Mouse (Mus musculus) urinary bladder, postnatal 14 days (tissue): ENCODE data around the gene Rbfox3.
A peak's percentile ranks its signal among the peaks of the same experiment; 100 is the strongest.

Experiments used
- DNase-seq: peaks from one replicate; pipeline ENCODE4 v3.0.0; 2021; ENCODE audit warnings: low spot score

Rbfox3 gene

GRCm38 (mm10) chr11:118881786-118882495 is 29.5 kb downstream of the Rbfox3 start:
- no peak for DNase-seq

GRCm38 (mm10) chr11:118879466-118880150 is 31.8 kb downstream of the Rbfox3 start:
- DNase-seq = no peak

GRCm38 (mm10) chr11:118878605-118879245 is 32.7 kb downstream of the Rbfox3 start:
- DNase-seq = no peak

DNA sequence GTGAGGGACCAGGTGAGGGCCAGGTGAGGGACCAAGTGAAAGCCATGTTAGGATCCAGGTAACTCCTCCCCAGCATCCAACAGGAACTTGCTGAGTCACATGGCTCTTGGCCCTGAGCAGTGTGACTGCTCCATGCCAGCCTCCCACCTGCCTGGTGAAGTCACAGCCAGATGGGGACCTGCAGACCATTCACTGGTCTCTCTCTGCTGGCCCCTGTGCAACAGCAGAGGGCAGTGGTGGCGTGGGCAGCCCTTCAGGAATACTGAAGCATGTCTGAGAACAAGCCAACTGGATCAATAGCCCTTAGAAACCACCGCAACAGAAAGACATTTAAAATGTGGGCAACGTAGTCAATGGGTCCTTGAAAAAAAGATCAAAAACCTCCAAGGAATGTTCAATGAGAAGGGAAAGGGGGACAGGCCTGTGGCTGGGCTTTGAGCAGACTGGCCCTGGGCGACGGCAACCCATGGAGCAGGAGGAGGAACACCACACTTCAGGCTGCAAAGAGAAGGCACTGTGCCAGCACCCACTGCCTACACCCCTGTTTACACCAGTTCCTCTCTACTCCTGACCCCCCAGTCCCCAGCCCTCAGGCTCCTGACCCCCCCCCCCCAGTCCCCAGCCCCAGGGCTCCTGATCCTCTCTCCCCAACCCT is 36.0 kb downstream of the Rbfox3 start:
- DNase-seq = no peak

DNA sequence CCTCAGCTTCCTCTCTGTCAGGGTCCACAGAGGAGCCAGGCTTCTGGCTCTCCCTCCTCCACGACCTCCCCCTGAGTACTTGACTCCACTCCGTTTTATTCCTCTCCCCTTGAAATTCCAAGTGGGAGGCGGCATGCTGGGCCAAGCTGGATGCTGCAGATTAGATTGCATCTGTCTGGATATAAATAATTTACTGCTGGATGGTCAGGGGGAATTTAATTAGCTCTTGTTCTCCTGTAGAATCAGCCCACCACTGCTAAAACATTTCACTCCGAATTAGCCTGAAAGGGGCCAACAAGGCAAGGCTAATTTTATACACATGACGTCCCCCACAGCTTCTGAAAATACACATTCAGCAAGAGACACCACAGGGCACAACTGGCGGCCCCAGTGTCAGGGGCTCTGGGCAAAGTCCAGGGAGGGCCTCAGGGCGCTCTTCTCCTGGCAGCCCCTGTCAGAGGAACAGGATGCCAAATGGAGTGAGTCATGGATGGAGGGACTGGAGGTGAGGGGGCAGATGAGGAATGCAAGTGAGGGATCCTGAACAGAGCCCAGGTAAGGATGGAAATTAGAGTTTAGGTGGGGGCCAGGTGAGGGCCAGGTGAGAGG is 36.8 kb downstream of the Rbfox3 start:
- no peak for DNase-seq

GRCm38 (mm10) chr11:118874022-118874421 is 37.4 kb downstream of the Rbfox3 start:
- DNase-seq = no peak

GRCm38 (mm10) chr11:118871527-118871926 is 39.9 kb downstream of the Rbfox3 start:
- DNase-seq = no peak

- no peak for DNase-seq
Observed at GRCm38 (mm10) chr11:118863360-118863759, 48.0 kb downstream of the Rbfox3 start.

DNA sequence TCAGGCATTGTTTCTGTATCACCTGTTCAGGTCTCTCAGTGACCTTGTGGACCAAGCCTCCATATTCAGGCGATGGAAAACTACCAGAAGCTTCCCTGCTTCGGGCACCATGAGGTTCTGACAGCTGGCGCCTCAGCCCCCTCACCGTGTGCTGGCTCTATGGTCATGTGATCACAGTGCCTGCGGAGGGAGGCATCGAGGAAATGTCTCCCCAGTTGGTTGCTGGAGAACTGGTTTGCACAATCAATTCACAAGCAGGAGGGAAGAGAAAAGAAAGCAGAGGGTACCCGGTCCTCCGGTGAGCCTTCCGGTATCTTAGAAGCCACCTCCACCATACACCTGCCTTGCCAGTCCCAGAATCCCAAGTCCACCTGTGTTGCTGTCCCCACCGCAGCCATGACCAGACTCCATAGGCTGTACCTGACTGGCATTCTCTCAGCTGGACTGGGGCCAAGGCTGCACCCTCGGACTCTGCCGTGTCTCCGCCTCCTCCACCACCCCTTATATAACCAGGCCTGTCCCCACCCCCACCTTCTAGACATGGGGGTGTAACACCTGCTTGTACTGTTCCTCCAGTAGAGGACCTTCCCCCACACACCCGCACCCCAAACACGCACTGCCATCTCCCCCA is 49.5 kb downstream of the Rbfox3 start:
- DNase-seq = no peak

DNA sequence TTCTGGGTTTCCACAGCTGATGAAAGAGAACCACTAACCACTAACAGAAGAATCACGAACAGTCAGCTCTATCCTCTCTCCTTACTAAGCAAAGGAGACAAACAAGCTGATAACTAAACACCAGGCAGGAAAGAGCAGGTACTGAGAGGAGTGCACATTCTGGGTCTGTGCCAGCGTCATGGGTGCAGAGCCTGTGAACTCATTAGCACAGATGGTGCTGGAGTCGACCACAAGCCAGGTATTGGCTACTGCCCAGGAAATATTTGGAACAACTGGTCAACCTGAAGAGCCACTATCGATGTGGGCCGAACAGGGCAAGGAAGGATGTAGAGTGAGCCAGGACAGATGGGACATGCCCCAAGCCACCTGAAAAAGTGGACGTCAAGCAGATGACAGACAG is 50.2 kb downstream of the Rbfox3 start:
- DNase-seq = no peak

DNA sequence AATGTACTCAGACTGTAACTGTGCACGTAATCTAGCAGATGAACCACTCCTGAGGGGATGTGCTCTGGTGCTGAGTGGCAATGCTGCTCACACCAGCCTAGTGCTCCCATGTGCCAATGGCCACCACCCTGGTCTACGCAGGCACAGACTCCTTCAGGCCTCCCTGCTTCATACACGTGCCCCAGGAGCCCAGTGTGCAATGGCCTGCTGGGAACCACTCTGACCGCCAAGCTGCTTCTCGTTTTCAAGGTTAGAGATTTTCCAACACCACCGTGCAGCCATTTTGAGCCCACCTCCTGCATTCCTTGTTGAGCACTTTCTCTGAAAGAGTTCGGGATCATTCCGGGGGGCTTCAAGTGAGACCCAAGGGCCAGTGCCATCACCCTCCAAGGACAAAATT is 50.6 kb downstream of the Rbfox3 start:
- DNase-seq = no peak

DNA sequence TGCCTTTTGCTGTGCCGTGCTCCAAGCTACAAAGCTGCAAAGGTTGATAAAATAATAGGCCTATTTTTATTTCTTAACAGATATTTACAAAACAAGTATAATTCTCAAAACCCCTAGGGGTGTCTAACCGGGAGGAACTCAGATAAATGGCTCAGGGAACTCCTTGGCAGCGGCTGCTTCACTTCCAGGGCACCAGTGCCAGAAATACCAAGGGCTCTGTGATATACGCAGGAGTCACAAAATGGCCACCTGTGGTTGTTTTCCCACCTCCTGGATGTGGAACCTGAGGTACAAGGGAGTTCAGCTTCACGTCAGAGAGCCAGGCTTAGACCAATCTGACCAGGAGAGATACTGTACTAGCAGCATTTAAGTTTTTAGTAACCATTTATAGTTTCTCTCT is 51.6 kb downstream of the Rbfox3 start:
- DNase-seq = no peak

DNA sequence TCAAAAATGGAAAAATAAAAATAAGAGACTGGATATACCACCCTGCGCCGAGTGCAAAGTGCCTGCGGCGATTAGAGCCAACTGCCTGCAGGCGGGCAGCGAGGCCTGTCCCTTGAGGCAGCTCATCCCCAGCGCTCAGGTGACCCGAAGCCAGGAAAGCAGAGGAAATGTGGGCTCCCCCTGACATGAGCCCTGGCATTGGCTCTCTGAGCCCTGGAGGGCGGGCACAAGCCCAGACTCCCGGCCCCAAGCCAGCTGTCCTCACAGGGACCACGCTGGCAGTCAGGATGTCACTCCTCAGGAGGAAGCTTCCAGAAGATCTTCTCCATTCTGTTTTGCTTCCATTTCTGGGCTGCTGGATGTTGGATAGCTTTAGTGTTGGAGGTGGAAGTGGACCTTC is 53.1 kb downstream of the Rbfox3 start:
- DNase-seq = no peak

DNA sequence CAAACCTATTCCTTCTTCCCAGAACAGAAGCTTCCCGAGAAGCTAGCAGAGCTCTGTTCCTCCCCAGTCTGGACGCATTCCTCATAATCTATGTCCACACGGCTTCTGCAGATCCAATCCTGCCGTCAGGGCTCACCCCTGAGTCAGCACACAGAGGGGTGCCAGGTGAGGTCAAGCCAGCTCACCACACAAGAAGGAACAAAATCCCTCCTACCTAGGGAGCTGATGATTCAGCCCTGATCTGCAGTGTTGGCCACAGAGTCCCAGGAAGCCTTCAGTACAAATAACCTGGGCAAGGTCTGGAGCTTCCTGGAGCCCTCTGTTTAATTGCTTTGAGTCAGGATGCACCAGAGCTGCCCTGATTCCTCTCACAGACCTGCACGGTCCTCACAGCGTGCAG is 60.0 kb downstream of the Rbfox3 start:
- DNase-seq = peak; percentile 49

GRCm38 (mm10) chr11:118847986-118848385 is 63.4 kb downstream of the Rbfox3 start:
- no peak for DNase-seq

DNA sequence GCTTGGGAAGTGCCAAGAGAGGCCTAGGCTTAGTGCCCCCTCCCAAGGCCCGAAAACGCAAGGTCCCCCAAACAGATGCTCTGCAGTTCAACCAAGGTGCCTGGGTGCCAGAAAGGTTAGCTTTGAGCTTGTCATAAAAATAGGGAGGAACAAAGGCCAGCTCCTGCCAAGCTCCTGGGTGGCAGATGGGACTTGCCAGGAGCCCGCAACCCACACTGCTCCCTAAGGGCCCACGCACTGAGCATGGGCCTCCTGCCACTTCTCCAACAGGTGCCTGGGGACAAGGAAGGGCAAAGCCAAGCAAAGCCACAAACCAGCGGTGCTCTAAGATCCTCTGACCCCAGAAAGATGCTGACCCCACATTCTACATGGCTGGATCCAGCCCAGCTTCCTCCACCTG is 70.4 kb downstream of the Rbfox3 start:
- no peak for DNase-seq

DNA sequence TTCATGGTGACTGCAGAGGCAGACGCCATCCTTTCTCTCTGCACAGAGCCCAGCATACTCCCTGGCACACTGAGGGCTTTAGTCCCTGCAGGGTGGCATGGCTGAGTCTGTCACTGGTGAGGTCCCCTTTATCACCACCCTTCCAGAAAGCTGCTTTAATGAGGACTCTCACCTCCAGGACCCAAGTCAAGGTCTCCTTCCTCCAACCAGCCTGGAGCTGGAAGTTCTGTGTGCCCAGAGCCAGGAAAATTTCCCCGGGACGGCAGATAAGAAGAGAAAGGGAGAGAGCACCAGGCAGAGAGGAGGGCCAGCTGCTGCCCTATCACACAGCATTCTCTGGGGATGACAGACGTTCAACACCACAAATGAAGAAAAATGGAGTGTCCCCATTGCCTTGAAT is 73.2 kb downstream of the Rbfox3 start:
- DNase-seq = no peak

GRCm38 (mm10) chr11:118836889-118837288 is 74.5 kb downstream of the Rbfox3 start:
- no peak for DNase-seq

DNA sequence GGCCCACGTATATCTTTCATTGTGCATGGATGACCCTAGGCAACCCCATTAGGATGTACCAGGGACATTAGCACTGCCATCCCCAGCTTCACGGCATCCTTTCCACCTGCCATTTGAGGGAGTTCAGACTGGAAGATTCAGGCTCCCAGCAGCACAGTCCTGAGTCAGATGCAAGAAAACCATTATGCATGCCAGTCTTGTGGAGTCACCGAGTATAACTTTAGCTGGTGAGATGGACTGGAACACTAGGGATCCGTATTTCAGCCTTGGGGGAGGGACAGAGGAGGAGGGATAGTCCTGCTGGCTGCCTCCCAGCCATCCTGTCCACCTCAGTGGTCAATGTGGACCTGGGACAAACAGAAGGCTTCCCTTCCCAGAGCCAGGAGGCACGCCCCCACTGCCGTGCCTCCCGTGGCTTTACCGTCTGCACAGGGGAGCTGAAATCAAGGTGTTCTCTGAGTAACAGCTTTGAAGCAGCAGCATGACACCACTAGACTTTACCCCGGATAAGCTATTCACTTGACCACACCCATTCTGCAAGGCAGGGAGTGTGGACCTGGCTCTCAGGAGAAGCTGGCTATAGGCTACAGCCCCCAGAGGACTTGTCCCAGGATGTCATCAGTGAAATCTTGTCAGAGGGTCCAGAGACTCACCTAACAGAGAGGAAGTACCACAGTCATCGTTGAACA is 78.5 kb downstream of the Rbfox3 start:
- DNase-seq = no peak

GRCm38 (mm10) chr11:118831730-118832129 is 79.7 kb downstream of the Rbfox3 start:
- DNase-seq = no peak
